Mouse (Mus musculus): ENCODE results near the gene Gars. TPM values are rescaled to one million over a fixed set of nuclear protein-coding genes. Genes with fewer than 3 reads are reported as not detected.

Gars gene
- polyA plus RNA-seq, 1 experiment, result 40.1 TPM

GRCm38 (mm10) chr6:55098030-55098429 lies 60.2 kb downstream of the Gars start:
- Histone ChIP-seq H3K27me3 (ENCODE audit: control insufficient read depth, insufficient read depth, low read length) (no peaks in the 10 kb centered on the region), H3K4me1 (replicated peaks; ENCODE audit: control insufficient read depth, insufficient read depth, low read length) (no peaks in the 10 kb centered on the region), H3K27ac (ENCODE audit: control insufficient read depth, insufficient read depth, low read length) (no peak overlapping the region), H3K36me3 (ENCODE audit: control insufficient read depth, insufficient read depth, low read length) (no peaks in the 10 kb centered on the region), H3K4me3 (ENCODE audit: control insufficient read depth, insufficient read depth, low read length) (no peak overlapping the region)
- TF ChIP-seq POLR2A (IDR thresholded peaks at IDR 0.05; ENCODE audit: control insufficient read depth, extremely low read depth, insufficient read depth, low read length, poor library complexity), result no peak
- no peak for TF ChIP-seq CTCF (IDR thresholded peaks at IDR 0.05; ENCODE audit: borderline replicate concordance, control insufficient read depth, extremely low read depth, insufficient read depth, low read length, poor library complexity)
- no peak for DNase-seq
- 84% methylated on average over 5 of the region's 5 CpGs for WGBS

DNA sequence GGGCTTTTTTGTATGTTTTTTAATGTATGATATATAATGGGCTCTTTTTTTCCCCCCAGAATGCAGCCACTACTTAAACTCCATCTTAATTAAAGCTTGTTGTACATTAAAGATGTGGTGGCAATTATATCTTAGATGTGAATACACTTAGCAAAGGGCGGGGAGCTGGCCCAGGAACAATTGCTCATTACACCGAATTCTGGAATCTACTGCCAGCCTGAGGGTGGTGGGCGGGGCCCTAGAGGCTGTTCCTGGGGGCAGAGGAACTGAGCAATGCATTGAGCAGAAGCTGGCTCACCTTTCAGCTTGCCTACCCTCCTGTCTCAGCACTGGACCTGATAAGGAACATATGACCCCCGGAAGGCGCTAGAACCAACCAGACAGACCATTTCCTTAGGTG lies 60.8 kb downstream of the Gars start:
- H3K27ac ChIP-seq (ENCODE audit: control insufficient read depth, insufficient read depth, low read length), result no peak overlapping the region
- no peaks in the 10 kb centered on the region for H3K4me1 ChIP-seq (replicated peaks; ENCODE audit: control insufficient read depth, insufficient read depth, low read length)
- TF ChIP-seq CTCF (IDR thresholded peaks at IDR 0.05; ENCODE audit: borderline replicate concordance, control insufficient read depth, extremely low read depth, insufficient read depth, low read length, poor library complexity) (no peak), POLR2A (IDR thresholded peaks at IDR 0.05; ENCODE audit: control insufficient read depth, extremely low read depth, insufficient read depth, low read length, poor library complexity) (no peak)
- H3K27me3 ChIP-seq (ENCODE audit: control insufficient read depth, insufficient read depth, low read length), result no peaks in the 10 kb centered on the region
- H3K36me3 ChIP-seq (ENCODE audit: control insufficient read depth, insufficient read depth, low read length), result no peaks in the 10 kb centered on the region
- no peak for DNase-seq
- WGBS, result 78% methylated on average over 5 of the region's 5 CpGs
- no peak overlapping the region for H3K4me3 ChIP-seq (ENCODE audit: control insufficient read depth, insufficient read depth, low read length)

- DNase-seq, result no peak
- H3K27ac ChIP-seq (ENCODE audit: control insufficient read depth, insufficient read depth, low read length), result no peak overlapping the region
These were observed 70.6 kb downstream of the Gars start for GRCm38 (mm10) chr6:55108358-55108757.

DNA sequence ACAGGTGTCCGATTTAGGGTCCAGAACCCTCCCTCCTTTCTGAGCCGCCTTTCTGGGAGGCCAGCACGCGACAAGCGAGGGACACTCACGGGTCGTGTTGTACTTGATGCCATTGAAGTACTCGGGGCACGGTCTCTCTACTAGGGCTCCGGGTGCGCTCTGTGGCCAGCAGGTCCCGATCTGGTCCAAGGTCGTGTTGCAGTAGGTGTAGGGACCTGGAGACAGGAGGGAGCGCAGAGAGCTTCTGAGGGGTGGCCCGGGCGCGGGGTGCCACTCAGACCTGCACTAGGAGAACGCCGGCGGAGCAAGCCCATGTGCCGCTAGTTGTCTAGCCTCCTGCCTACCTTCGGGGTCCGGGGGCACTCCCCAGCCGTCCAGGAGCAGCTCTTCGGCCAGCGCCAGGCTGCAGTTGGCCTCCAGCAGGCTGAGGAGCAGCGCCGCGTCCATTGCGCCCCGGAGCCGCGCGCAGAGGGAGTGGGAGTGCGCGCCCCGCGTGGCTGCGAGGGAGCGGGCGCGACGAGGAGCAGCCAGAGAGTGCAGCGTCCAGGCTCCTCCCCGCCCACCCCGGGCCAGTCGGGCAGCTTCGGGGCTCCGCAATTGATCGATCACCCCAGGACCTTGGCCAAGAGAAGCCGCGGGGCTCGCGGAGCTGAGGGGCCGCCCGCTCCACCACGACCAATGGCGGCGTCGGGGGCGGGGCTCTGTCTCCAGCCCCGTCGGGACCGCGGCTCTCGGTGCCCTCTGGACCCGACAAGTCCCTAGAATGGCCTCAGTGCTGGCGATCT lies 79.7 kb downstream of the Gars start:
- DNase-seq, result no peak
- Histone ChIP-seq H3K4me1 (replicated peaks; ENCODE audit: control insufficient read depth, insufficient read depth, low read length) (no peaks in the 10 kb centered on the region), H3K4me3 (ENCODE audit: control insufficient read depth, insufficient read depth, low read length) (no peak overlapping the region), H3K27ac (ENCODE audit: control insufficient read depth, insufficient read depth, low read length) (no peak overlapping the region), H3K36me3 (ENCODE audit: control insufficient read depth, insufficient read depth, low read length) (no peaks in the 10 kb centered on the region), H3K27me3 (ENCODE audit: control insufficient read depth, insufficient read depth, low read length) (peaks cover 7% of the 10 kb centered on the region; the same call in 1 of the 2 replicates)
- WGBS, result 4% methylated on average over 68 of the region's 68 CpGs
- TF ChIP-seq POLR2A (IDR thresholded peaks at IDR 0.05; ENCODE audit: control insufficient read depth, extremely low read depth, insufficient read depth, low read length, poor library complexity) (no peak), CTCF (IDR thresholded peaks at IDR 0.05; ENCODE audit: borderline replicate concordance, control insufficient read depth, extremely low read depth, insufficient read depth, low read length, poor library complexity) (no peak)

More at GRCm38 (mm10) chr6:55108358-55108757, 70.6 kb downstream of the Gars start:
- Histone ChIP-seq H3K4me1 (replicated peaks; ENCODE audit: control insufficient read depth, insufficient read depth, low read length) (no peaks in the 10 kb centered on the region), H3K27me3 (ENCODE audit: control insufficient read depth, insufficient read depth, low read length) (no peaks in the 10 kb centered on the region), H3K36me3 (ENCODE audit: control insufficient read depth, insufficient read depth, low read length) (no peaks in the 10 kb centered on the region), H3K4me3 (ENCODE audit: control insufficient read depth, insufficient read depth, low read length) (no peak overlapping the region)
- TF ChIP-seq POLR2A (IDR thresholded peaks at IDR 0.05; ENCODE audit: control insufficient read depth, extremely low read depth, insufficient read depth, low read length, poor library complexity) (no peak), CTCF (IDR thresholded peaks at IDR 0.05; ENCODE audit: borderline replicate concordance, control insufficient read depth, extremely low read depth, insufficient read depth, low read length, poor library complexity) (no peak)
- WGBS, result 11% methylated on average over 7 of the region's 7 CpGs

GRCm38 (mm10) chr6:55123056-55123455 lies 85.2 kb downstream of the Gars start:
- Histone ChIP-seq H3K27me3 (ENCODE audit: control insufficient read depth, insufficient read depth, low read length) (no peaks in the 10 kb centered on the region; the same call in 1 of the 2 replicates), H3K27ac (ENCODE audit: control insufficient read depth, insufficient read depth, low read length) (no peak overlapping the region), H3K4me3 (ENCODE audit: control insufficient read depth, insufficient read depth, low read length) (no peak overlapping the region), H3K4me1 (replicated peaks; ENCODE audit: control insufficient read depth, insufficient read depth, low read length) (no peaks in the 10 kb centered on the region), H3K36me3 (ENCODE audit: control insufficient read depth, insufficient read depth, low read length) (no peaks in the 10 kb centered on the region)
- TF ChIP-seq CTCF (IDR thresholded peaks at IDR 0.05; ENCODE audit: borderline replicate concordance, control insufficient read depth, extremely low read depth, insufficient read depth, low read length, poor library complexity) (no peak), POLR2A (IDR thresholded peaks at IDR 0.05; ENCODE audit: control insufficient read depth, extremely low read depth, insufficient read depth, low read length, poor library complexity) (no peak)
- WGBS, result 7% methylated on average over 4 of the region's 4 CpGs
- no peak for DNase-seq

DNA sequence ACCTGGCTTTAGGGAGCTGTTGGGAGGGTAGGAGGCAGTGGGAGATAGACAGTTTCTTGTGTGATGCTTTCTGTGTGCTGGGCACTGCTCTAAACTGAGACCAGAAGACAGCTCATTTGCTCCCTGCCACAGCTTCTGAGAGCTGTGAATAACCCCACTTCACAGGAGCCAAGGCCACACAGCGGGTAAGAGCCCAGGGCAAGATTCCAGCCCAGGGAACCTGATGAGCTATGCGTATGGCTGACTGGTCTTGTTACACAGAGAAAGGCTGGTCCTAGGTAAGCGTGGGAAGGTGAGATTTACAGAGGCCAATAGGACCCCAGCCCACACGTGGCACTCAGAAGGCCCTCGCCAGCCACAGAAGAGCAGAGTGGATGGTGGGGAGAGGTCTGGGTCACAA lies 88.8 kb downstream of the Gars start:
- TF ChIP-seq CTCF (IDR thresholded peaks at IDR 0.05; ENCODE audit: borderline replicate concordance, control insufficient read depth, extremely low read depth, insufficient read depth, low read length, poor library complexity), result no peak
- TF ChIP-seq POLR2A (IDR thresholded peaks at IDR 0.05; ENCODE audit: control insufficient read depth, extremely low read depth, insufficient read depth, low read length, poor library complexity), result no peak
- Histone ChIP-seq H3K27me3 (ENCODE audit: control insufficient read depth, insufficient read depth, low read length) (no peaks in the 10 kb centered on the region), H3K36me3 (ENCODE audit: control insufficient read depth, insufficient read depth, low read length) (no peaks in the 10 kb centered on the region), H3K4me3 (ENCODE audit: control insufficient read depth, insufficient read depth, low read length) (no peak overlapping the region), H3K27ac (ENCODE audit: control insufficient read depth, insufficient read depth, low read length) (no peak overlapping the region), H3K4me1 (replicated peaks; ENCODE audit: control insufficient read depth, insufficient read depth, low read length) (no peaks in the 10 kb centered on the region)
- 92% methylated on average over 5 of the region's 5 CpGs for WGBS
- DNase-seq, result no peak
